Comparison of ENCODE assay signal across 12 mouse cellular contexts in the genomic region with DNA sequence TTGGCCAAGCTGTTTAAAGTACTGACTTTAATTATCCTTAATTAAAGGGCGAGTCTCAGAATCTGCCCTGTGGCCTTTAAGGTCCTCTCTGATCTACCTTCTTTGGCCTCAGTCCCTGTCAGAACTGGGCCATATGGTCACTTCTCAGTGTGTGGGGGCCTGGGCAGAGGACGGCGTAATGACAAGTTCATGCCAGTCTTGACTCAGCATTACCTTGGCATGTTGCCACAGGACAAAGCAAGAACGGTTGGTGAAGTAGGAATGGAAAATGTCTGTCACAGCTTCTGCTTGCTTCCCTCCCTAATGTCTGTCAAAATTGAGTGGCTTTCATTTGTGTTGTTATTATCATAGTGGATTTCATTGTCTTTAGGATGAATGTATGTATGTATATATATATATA. TPM values are rescaled to one million over a fixed set of nuclear protein-coding genes. Genes with fewer than 3 reads are reported as not detected.
A peak's percentile ranks its signal among the peaks of the same experiment; 100 is the strongest.
DNase-seq lines count a peak whose midpoint lies in the region; ATAC-seq and TF ChIP-seq lines count a peak whose summit lies in the region.
"Had no signal": no experiment of that assay in that cellular context is flagged by ENCODE, and none has a peak within 500 bp of the region (broad histone marks: within the 10 kb centered on the region; RNA-seq: fewer than 3 reads in every experiment).

No protein-coding gene starts in this region.

- no peak overlapping the region for H3K4me3 ChIP-seq in heart, embryonic 12.5 days
- H3K4me3 ChIP-seq in CH12.LX (replicated peaks in 1 of 3; ENCODE audit: low read depth in 2 of 3, low read length in 2 of 3, poor library complexity in 1 of 3) = no peak overlapping the region
- no peak overlapping the region for H3K4me3 ChIP-seq in limb, embryonic 10.5 days
- no peak overlapping the region for H3K4me3 ChIP-seq in forebrain, embryonic 14.5 days (ENCODE audit: low read depth, low read length)
- no peak overlapping the region for H3K4me3 ChIP-seq in forebrain, embryonic 11.5 days (ENCODE audit: low read depth, low read length)
- H3K4me3 ChIP-seq: hindbrain, embryonic 10.5 days had no signal

- TF ChIP-seq RAD21 in CH12.LX (IDR thresholded peaks at IDR 0.05; ENCODE audit: low read depth, low read length) = no peak

- H3K9me3 ChIP-seq in heart, embryonic 12.5 days (replicated peaks) = no peaks in the 10 kb centered on the region
- H3K9me3 ChIP-seq in CH12.LX (replicated peaks; ENCODE audit: low read length) = no peaks in the 10 kb centered on the region
- H3K9me3 ChIP-seq in limb, embryonic 10.5 days (replicated peaks) = no peaks in the 10 kb centered on the region
- H3K9me3 ChIP-seq in forebrain, embryonic 14.5 days (replicated peaks; ENCODE audit: control insufficient read depth, low read length) = no peaks in the 10 kb centered on the region
- H3K9me3 ChIP-seq in forebrain, embryonic 11.5 days (ENCODE audit: control insufficient read depth, low read length) = no peaks in the 10 kb centered on the region
- H3K9me3 ChIP-seq: hindbrain, embryonic 10.5 days had no signal

- H3K27me3 ChIP-seq in heart, embryonic 12.5 days (replicated peaks) = no peaks in the 10 kb centered on the region
- H3K27me3 ChIP-seq in CH12.LX (replicated peaks) = no peaks in the 10 kb centered on the region
- no peaks in the 10 kb centered on the region for H3K27me3 ChIP-seq in limb, embryonic 10.5 days (ENCODE audit: low read depth, poor library complexity, severe bottlenecking)
- H3K27me3 ChIP-seq in forebrain, embryonic 14.5 days (replicated peaks; ENCODE audit: control insufficient read depth, insufficient read depth, low read length) = no peaks in the 10 kb centered on the region
- no peaks in the 10 kb centered on the region for H3K27me3 ChIP-seq in forebrain, embryonic 11.5 days (ENCODE audit: control insufficient read depth, insufficient read depth, low read length)

- H3K9ac ChIP-seq in heart, embryonic 12.5 days = no peak overlapping the region
- no peak overlapping the region for H3K9ac ChIP-seq in CH12.LX (ENCODE audit: insufficient read depth, low read depth)
- H3K9ac ChIP-seq in forebrain, embryonic 14.5 days (ENCODE audit: low read length) = no peak overlapping the region
- no peak overlapping the region for H3K9ac ChIP-seq in forebrain, embryonic 11.5 days (ENCODE audit: low read length)

- no peaks in the 10 kb centered on the region for H3K36me3 ChIP-seq in heart, embryonic 12.5 days
- H3K36me3 ChIP-seq in CH12.LX (replicated peaks in 1 of 2; ENCODE audit: control insufficient read depth in 1 of 2, insufficient read depth in 1 of 2, low read length in 1 of 2) = peaks cover 0 to 4% of the 10 kb centered on the region in 2 experiments
- H3K36me3 ChIP-seq in limb, embryonic 10.5 days = no peaks in the 10 kb centered on the region
- no peaks in the 10 kb centered on the region for H3K36me3 ChIP-seq in forebrain, embryonic 14.5 days (ENCODE audit: control insufficient read depth, insufficient read depth, low read length)
- no peaks in the 10 kb centered on the region for H3K36me3 ChIP-seq in forebrain, embryonic 11.5 days (ENCODE audit: control insufficient read depth, insufficient read depth, low read length)
- H3K36me3 ChIP-seq: hindbrain, embryonic 10.5 days had no signal

- H3K4me2 ChIP-seq in heart, embryonic 12.5 days = no peak overlapping the region
- H3K4me2 ChIP-seq in CH12.LX (ENCODE audit: insufficient read depth, low read depth, poor library complexity, severe bottlenecking) = no peak overlapping the region
- no peak overlapping the region for H3K4me2 ChIP-seq in forebrain, embryonic 14.5 days (ENCODE audit: low read length)
- no peak overlapping the region for H3K4me2 ChIP-seq in forebrain, embryonic 11.5 days (ENCODE audit: low read depth, low read length, severe bottlenecking)

- dilution Hi-C loops in CH12.LX (cut with MboI; ENCODE audit: extremely low pct_ligation_motif_present, extremely low pct_unique_long_range_greater_than_20kb, low sequenced_read_pairs) = no loop called here

- peak; percentile 51 for DNase-seq in heart, postnatal 4 days
- peak; percentile 31 for DNase-seq in CH12.LX (ENCODE audit: extremely low read depth)
- peak; percentile 63 for DNase-seq in adrenal gland, postnatal 10 days
- DNase-seq in cerebellum, postnatal 10 days = peak; percentile 95
- no peak for DNase-seq in limb, embryonic 10.5 days (ENCODE audit: low spot score)
- DNase-seq in forebrain, embryonic 14.5 days (ENCODE audit: low spot score) = no peak
- no peak for DNase-seq in forebrain, embryonic 11.5 days (ENCODE audit: low spot score)
- DNase-seq: retina, postnatal 1 day; thymus, adult 18-20 months had no signal

- TF ChIP-seq EP300 in CH12.LX (IDR thresholded peaks at IDR 0.05; ENCODE audit: low read length) = peak; percentile 91

- H3K27ac ChIP-seq in heart, embryonic 12.5 days (ENCODE audit: poor library complexity, severe bottlenecking) = no peak overlapping the region
- H3K27ac ChIP-seq in CH12.LX (ENCODE audit: insufficient read depth, low read depth) = peak overlapping the region; percentile 51
- H3K27ac ChIP-seq in limb, embryonic 10.5 days = no peak overlapping the region
- H3K27ac ChIP-seq in forebrain, embryonic 14.5 days (ENCODE audit: low read depth, low read length) = no peak overlapping the region
- no peak overlapping the region for H3K27ac ChIP-seq in forebrain, embryonic 11.5 days (ENCODE audit: low read depth, low read length)
- H3K27ac ChIP-seq: hindbrain, embryonic 10.5 days; kidney, postnatal 0 days had no signal

- no peaks in the 10 kb centered on the region for H3K79me2 ChIP-seq in CH12.LX (replicated peaks; ENCODE audit: control insufficient read depth, extremely low read depth, insufficient read depth, poor library complexity, severe bottlenecking)

- 49% methylated on average over 4 of the region's 4 CpGs for WGBS in heart, embryonic 12.5 days
- WGBS in limb, embryonic 10.5 days = 34% methylated on average over 4 of the region's 4 CpGs
- WGBS in forebrain, embryonic 14.5 days = 66% methylated on average over 4 of the region's 4 CpGs
- 80% methylated on average over 4 of the region's 4 CpGs for WGBS in forebrain, embryonic 11.5 days

- peaks cover 38% of the 10 kb centered on the region for H3K4me1 ChIP-seq in heart, embryonic 12.5 days (replicated peaks)
- H3K4me1 ChIP-seq in CH12.LX (ENCODE audit: control insufficient read depth in 1 of 2, insufficient read depth in 2 of 2) = peaks cover 18 to 45% of the 10 kb centered on the region in 2 experiments
- 0 out of 2 replicates have a peak, but pooled peaks cover 3% of the 10 kb centered on the region for H3K4me1 ChIP-seq in limb, embryonic 10.5 days
- H3K4me1 ChIP-seq in forebrain, embryonic 14.5 days (ENCODE audit: control insufficient read depth, insufficient read depth, low read length) = no peaks in the 10 kb centered on the region
- H3K4me1 ChIP-seq in forebrain, embryonic 11.5 days (replicated peaks; ENCODE audit: control insufficient read depth, insufficient read depth, low read length) = no peaks in the 10 kb centered on the region

- TF ChIP-seq CTCF in CH12.LX (conservative IDR thresholded peaks at IDR 0.05 in 1 of 2, IDR thresholded peaks at IDR 0.05 in 1 of 2; ENCODE audit: low read depth in 2 of 2, low read length in 2 of 2) = no peak

- in situ Hi-C loops in CH12.LX (cut with MboI; ENCODE audit: low pct_ligation_motif_present, low pct_unique_long_range_greater_than_20kb, low sequenced_read_pairs) = no loop called here

- ATAC-seq in heart, embryonic 12.5 days (ENCODE audit: insufficient number of reproducible peaks, low FRiP score) = no peak
- ATAC-seq in forebrain, embryonic 14.5 days = no peak
- no peak for ATAC-seq in forebrain, embryonic 11.5 days (replicated peaks; ENCODE audit: low FRiP score)

- TF ChIP-seq POLR2A in CH12.LX (IDR thresholded peaks at IDR 0.05; ENCODE audit: low read depth, low read length) = no peak

TF ChIP-seq in CH12.LX, 34 proteins besides CTCF, POLR2A, EP300 and RAD21 (continues in another document):
- TF ChIP-seq CHD2 (IDR thresholded peaks at IDR 0.05; ENCODE audit: low read length) (peak; percentile 60; the same call in 1 of the 2 replicates), ZC3H11A (IDR thresholded peaks at IDR 0.05; ENCODE audit: low read depth, low read length) (no peak), ZMIZ1 (IDR thresholded peaks at IDR 0.05; ENCODE audit: low read depth, low read length) (no peak)

RNA-seq across cellular contexts. Expression of a gene that starts 18.0 kb away (rescaled TPM):
- total RNA-seq in heart, postnatal 4 days (2021) = 10 to 100 TPM; 19.0 to 21.6 TPM
- 32.3 and 34.9 TPM in 2 replicates for polyA plus RNA-seq in heart, embryonic 12.5 days (2016; fragmentation: Nextera tagmentation; extraction: Ambion mirVana)
- 17.6 and 29.3 TPM in 2 replicates for total RNA-seq in CH12.LX (2012; rRNA removed)
- 41.7 and 45.0 TPM in 2 replicates for total RNA-seq in CH12.LX (2014; rRNA removed)
- polyA plus RNA-seq in CH12.LX (2012; ENCODE audit: insufficient read length, low read depth) = 27.2 and 47.1 TPM in 2 replicates
- 10 to 100 TPM; 16.7 to 19.4 TPM for total RNA-seq in adrenal gland, postnatal 10 days (2021)
- polyA plus RNA-seq in limb, embryonic 10.5 days (2016; fragmentation: Nextera tagmentation; extraction: Ambion mirVana) = 30.4 and 33.3 TPM in 2 replicates
- 13.8 and 15.1 TPM in 2 replicates for polyA plus RNA-seq in forebrain, embryonic 14.5 days (2014; fragmentation: Nextera tagmentation; extraction: Ambion mirVana)
- 30.3 and 30.9 TPM in 2 replicates for polyA plus RNA-seq in forebrain, embryonic 11.5 days (2014; fragmentation: Nextera tagmentation; extraction: Ambion mirVana)

RNA-seq across cellular contexts. Expression of a gene that starts 20.8 kb away (rescaled TPM):
- 1 to 10 TPM; 3.3 to 4.1 TPM for total RNA-seq in heart, postnatal 4 days (2021)
- polyA plus RNA-seq in heart, embryonic 12.5 days (2016; fragmentation: Nextera tagmentation; extraction: Ambion mirVana) = 5.7 and 6.3 TPM in 2 replicates
- total RNA-seq in CH12.LX (2012; rRNA removed) (9.1 and 9.8 TPM in 2 replicates), CH12.LX (2014; rRNA removed) (10.1 and 10.2 TPM in 2 replicates)
- 7.5 and 9.7 TPM in 2 replicates for polyA plus RNA-seq in CH12.LX (2012; ENCODE audit: insufficient read length, low read depth)
- 10 to 100 TPM; 11.4 to 12.6 TPM for total RNA-seq in adrenal gland, postnatal 10 days (2021)
- 6.5 and 9.0 TPM in 2 replicates for polyA plus RNA-seq in limb, embryonic 10.5 days (2016; fragmentation: Nextera tagmentation; extraction: Ambion mirVana)
- 2.1 and 2.2 TPM in 2 replicates for polyA plus RNA-seq in forebrain, embryonic 14.5 days (2014; fragmentation: Nextera tagmentation; extraction: Ambion mirVana)
- polyA plus RNA-seq in forebrain, embryonic 11.5 days (2014; fragmentation: Nextera tagmentation; extraction: Ambion mirVana) = 6.0 and 6.1 TPM in 2 replicates

RNA-seq across cellular contexts. Expression of a gene that starts 21.0 kb away (rescaled TPM):
- 10 to 100 TPM; 52.2 to 53.5 TPM for total RNA-seq in heart, postnatal 4 days (2021)
- polyA plus RNA-seq in heart, embryonic 12.5 days (2016; fragmentation: Nextera tagmentation; extraction: Ambion mirVana) = 59.5 and 60.4 TPM in 2 replicates
- total RNA-seq in CH12.LX (2012; rRNA removed) (122 and 131 TPM in 2 replicates), CH12.LX (2014; rRNA removed) (175 and 188 TPM in 2 replicates)
- 110 and 125 TPM in 2 replicates for polyA plus RNA-seq in CH12.LX (2012; ENCODE audit: insufficient read length, low read depth)
- total RNA-seq in adrenal gland, postnatal 10 days (2021) = 10 to 100 TPM; 90.4 to 91.2 TPM
- 31.9 and 32.0 TPM in 2 replicates for polyA plus RNA-seq in limb, embryonic 10.5 days (2016; fragmentation: Nextera tagmentation; extraction: Ambion mirVana)
- polyA plus RNA-seq in forebrain, embryonic 14.5 days (2014; fragmentation: Nextera tagmentation; extraction: Ambion mirVana) = 39.7 and 40.6 TPM in 2 replicates
- 36.8 and 37.6 TPM in 2 replicates for polyA plus RNA-seq in forebrain, embryonic 11.5 days (2014; fragmentation: Nextera tagmentation; extraction: Ambion mirVana)

Comparison
In these comparisons a context has a peak if more than half of its experiments do, and no peak if none do; other contexts are left out.
1. DNase-seq: peak in heart, postnatal 4 days (single experiment), CH12.LX (single experiment), adrenal gland, postnatal 10 days (single experiment) and cerebellum, postnatal 10 days (2 of 2); none in limb, embryonic 10.5 days (single experiment), forebrain, embryonic 14.5 days (single experiment) and forebrain, embryonic 11.5 days (single experiment).